Mouse (Mus musculus): ENCODE measurements around the gene Guca2b. TPM values are rescaled to one million over a fixed set of nuclear protein-coding genes. Genes with fewer than 3 reads are reported as not detected.
"Not testable (repeated sequence)": the region's sequence is repeated elsewhere in the genome, so short reads cannot be mapped to it uniquely, and the experiment has no call there.

Guca2b gene
- polyA plus RNA-seq, 1 experiment from 2014 or later, result not detected

- H3K27ac ChIP-seq (ENCODE audit: low read depth, low read length); DNase-seq (ENCODE audit: low spot score); H3K4me2 ChIP-seq (replicated peaks; ENCODE audit: low read depth, low read length); H3K9me3 ChIP-seq (ENCODE audit: control insufficient read depth, low read length); H3K4me3 ChIP-seq (ENCODE audit: low read depth, low read length); H3K36me3 ChIP-seq (ENCODE audit: control insufficient read depth, insufficient read depth, low read length); H3K27me3 ChIP-seq (ENCODE audit: control insufficient read depth, insufficient read depth, low read length); H3K9ac ChIP-seq (ENCODE audit: low read depth, low read length); ATAC-seq (ENCODE audit: low FRiP score); H3K4me1 ChIP-seq (replicated peaks; ENCODE audit: control insufficient read depth, insufficient read depth, low read length): not testable (repeated sequence)
- 76% methylated on average over 4 of the region's 4 CpGs for WGBS
Measured at GRCm38 (mm10) chr4:119628363-119628762, 30.4 kb downstream of the Guca2b start.

DNA sequence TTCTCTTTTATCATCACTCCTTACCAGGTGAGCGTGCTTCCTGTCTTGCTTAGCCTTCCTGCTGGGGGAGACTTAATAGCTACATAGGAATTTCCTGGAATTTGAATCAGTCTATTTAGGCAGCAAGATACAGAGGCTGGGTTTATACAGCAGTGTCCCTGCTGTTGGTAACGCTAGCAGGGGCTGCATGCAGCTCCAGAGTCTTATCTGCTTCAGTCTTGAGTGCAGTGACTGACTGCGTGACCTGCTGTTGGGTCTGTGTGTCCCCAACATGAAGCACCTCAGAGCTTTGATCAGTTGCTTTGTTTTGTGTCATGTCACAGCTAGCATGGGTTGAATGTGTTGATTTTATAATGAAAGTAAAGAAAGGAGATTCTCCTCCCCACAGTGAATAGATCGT lies 31.4 kb downstream of the Guca2b start:
- ATAC-seq (ENCODE audit: low FRiP score), result no peak
- no peak overlapping the region for H3K4me3 ChIP-seq (ENCODE audit: low read depth, low read length)
- H3K27me3 ChIP-seq (ENCODE audit: control insufficient read depth, insufficient read depth, low read length), result no peaks in the 10 kb centered on the region
- no peak for DNase-seq (ENCODE audit: low spot score)
- H3K9me3 ChIP-seq (ENCODE audit: control insufficient read depth, low read length), result no peaks in the 10 kb centered on the region
- H3K4me1 ChIP-seq (replicated peaks; ENCODE audit: control insufficient read depth, insufficient read depth, low read length), result no peaks in the 10 kb centered on the region
- 82% methylated on average over 4 of the region's 4 CpGs for WGBS
- H3K36me3 ChIP-seq (ENCODE audit: control insufficient read depth, insufficient read depth, low read length), result no peaks in the 10 kb centered on the region
- H3K9ac ChIP-seq (ENCODE audit: low read depth, low read length), result no peak overlapping the region
- H3K27ac ChIP-seq (ENCODE audit: low read depth, low read length), result no peak overlapping the region
- no peak overlapping the region for H3K4me2 ChIP-seq (replicated peaks; ENCODE audit: low read depth, low read length)

- 91% methylated on average over 3 of the region's 3 CpGs for WGBS
- Histone ChIP-seq H3K4me1 (replicated peaks; ENCODE audit: control insufficient read depth, insufficient read depth, low read length) (no peaks in the 10 kb centered on the region), H3K36me3 (ENCODE audit: control insufficient read depth, insufficient read depth, low read length) (no peaks in the 10 kb centered on the region), H3K4me2 (replicated peaks; ENCODE audit: low read depth, low read length) (no peak overlapping the region), H3K27ac (ENCODE audit: low read depth, low read length) (no peak overlapping the region), H3K9me3 (ENCODE audit: control insufficient read depth, low read length) (no peaks in the 10 kb centered on the region), H3K27me3 (ENCODE audit: control insufficient read depth, insufficient read depth, low read length) (no peaks in the 10 kb centered on the region), H3K4me3 (ENCODE audit: low read depth, low read length) (no peak overlapping the region), H3K9ac (ENCODE audit: low read depth, low read length) (no peak overlapping the region)
- no peak for ATAC-seq (ENCODE audit: low FRiP score)
- DNase-seq (ENCODE audit: low spot score), result no peak
Measured at GRCm38 (mm10) chr4:119626876-119627275, 31.9 kb downstream of the Guca2b start.

DNA sequence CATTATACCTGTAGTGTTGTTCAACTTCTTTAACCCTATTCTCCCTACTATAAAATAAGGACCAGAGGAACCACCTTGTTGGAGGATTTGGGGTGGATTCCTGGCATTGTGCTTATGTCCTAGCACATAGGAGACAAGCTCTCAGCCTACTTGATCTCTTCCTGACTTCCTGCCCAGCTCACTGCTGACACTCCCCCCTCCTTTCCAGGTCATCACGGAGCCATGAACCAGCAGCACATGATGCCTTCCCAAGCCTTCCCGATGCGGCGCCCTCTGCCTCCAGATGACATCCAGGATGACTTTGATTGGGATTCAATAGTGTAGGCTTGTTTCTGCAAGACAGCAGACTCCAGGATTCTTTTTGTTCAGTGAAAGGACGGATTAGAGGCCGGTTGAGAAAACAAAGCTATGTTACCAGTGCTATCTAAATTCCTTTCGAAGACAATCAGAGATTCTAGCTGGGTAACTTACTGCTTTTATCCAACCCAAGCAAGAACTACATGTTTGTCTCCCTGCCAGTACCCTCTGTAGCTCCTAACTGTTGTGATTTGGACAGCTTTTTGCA lies 32.6 kb downstream of the Guca2b start:
- ATAC-seq (ENCODE audit: low FRiP score) (no peak), DNase-seq (ENCODE audit: low spot score) (no peak)
- Histone ChIP-seq H3K36me3 (ENCODE audit: control insufficient read depth, insufficient read depth, low read length) (no peaks in the 10 kb centered on the region), H3K4me3 (ENCODE audit: low read depth, low read length) (no peak overlapping the region), H3K4me1 (replicated peaks; ENCODE audit: control insufficient read depth, insufficient read depth, low read length) (no peaks in the 10 kb centered on the region), H3K27ac (ENCODE audit: low read depth, low read length) (no peak overlapping the region), H3K9me3 (ENCODE audit: control insufficient read depth, low read length) (no peaks in the 10 kb centered on the region), H3K9ac (ENCODE audit: low read depth, low read length) (no peak overlapping the region), H3K4me2 (replicated peaks; ENCODE audit: low read depth, low read length) (no peak overlapping the region), H3K27me3 (ENCODE audit: control insufficient read depth, insufficient read depth, low read length) (no peaks in the 10 kb centered on the region)
- 65% methylated on average over 7 of the region's 7 CpGs for WGBS

DNA sequence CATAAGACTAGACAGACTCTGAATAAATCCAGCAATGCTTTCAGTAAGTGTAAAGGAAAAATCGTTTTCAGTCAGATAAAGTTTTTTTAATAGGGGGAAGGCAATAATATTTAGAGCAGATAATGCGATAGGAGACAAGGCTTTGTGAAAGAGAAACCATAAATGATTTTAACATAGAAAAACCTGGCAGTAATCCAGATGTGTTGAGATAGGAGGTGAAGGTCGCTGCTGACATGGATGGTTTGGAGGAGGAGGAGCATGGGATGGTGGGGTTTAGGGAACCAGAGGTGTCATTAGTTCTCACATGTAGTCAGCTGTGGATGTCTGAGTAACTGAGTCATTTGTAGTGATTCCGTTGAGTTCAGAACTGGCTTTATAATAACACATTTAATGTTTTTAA lies 44.0 kb downstream of the Guca2b start:
- no peak overlapping the region for H3K27ac ChIP-seq (ENCODE audit: low read depth, low read length)
- no peak overlapping the region for H3K4me3 ChIP-seq (ENCODE audit: low read depth, low read length)
- no peaks in the 10 kb centered on the region for H3K4me1 ChIP-seq (replicated peaks; ENCODE audit: control insufficient read depth, insufficient read depth, low read length)
- no peak for DNase-seq (ENCODE audit: low spot score)
- ATAC-seq (ENCODE audit: low FRiP score), result no peak
- H3K36me3 ChIP-seq (ENCODE audit: control insufficient read depth, insufficient read depth, low read length), result no peaks in the 10 kb centered on the region
- no peak overlapping the region for H3K9ac ChIP-seq (ENCODE audit: low read depth, low read length)
- H3K9me3 ChIP-seq (ENCODE audit: control insufficient read depth, low read length), result no peaks in the 10 kb centered on the region
- no peak overlapping the region for H3K4me2 ChIP-seq (replicated peaks; ENCODE audit: low read depth, low read length)
- 85% methylated on average over 4 of the region's 4 CpGs for WGBS
- no peaks in the 10 kb centered on the region for H3K27me3 ChIP-seq (ENCODE audit: control insufficient read depth, insufficient read depth, low read length)

DNA sequence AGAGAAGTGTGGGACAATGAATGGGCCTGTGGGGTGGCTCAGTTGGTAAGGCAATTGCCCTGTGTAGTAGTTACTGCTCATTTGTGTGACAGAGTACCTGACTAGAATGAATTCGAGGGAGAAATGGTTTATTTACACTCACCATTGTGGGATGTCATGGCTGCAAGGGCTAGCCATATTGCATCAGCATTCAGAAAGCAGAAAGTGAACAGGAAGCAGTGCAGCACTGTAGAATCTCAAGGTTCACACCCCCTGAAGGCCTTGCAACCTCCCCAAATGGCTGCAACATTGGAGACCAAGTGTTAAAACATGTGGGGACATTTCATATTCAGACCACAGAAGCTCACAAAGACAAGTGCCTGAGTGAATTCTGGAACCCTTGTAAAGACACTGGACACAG lies 44.7 kb downstream of the Guca2b start:
- ATAC-seq (ENCODE audit: low FRiP score), result no peak
- Histone ChIP-seq H3K27ac (ENCODE audit: low read depth, low read length) (no peak overlapping the region), H3K9me3 (ENCODE audit: control insufficient read depth, low read length) (no peaks in the 10 kb centered on the region), H3K9ac (ENCODE audit: low read depth, low read length) (no peak overlapping the region), H3K4me3 (ENCODE audit: low read depth, low read length) (no peak overlapping the region), H3K27me3 (ENCODE audit: control insufficient read depth, insufficient read depth, low read length) (no peaks in the 10 kb centered on the region), H3K4me1 (replicated peaks; ENCODE audit: control insufficient read depth, insufficient read depth, low read length) (no peaks in the 10 kb centered on the region), H3K4me2 (replicated peaks; ENCODE audit: low read depth, low read length) (no peak overlapping the region), H3K36me3 (ENCODE audit: control insufficient read depth, insufficient read depth, low read length) (no peaks in the 10 kb centered on the region)
- 71% methylated on average over 1 of the region's 1 CpGs for WGBS
- DNase-seq (ENCODE audit: low spot score), result no peak

DNA sequence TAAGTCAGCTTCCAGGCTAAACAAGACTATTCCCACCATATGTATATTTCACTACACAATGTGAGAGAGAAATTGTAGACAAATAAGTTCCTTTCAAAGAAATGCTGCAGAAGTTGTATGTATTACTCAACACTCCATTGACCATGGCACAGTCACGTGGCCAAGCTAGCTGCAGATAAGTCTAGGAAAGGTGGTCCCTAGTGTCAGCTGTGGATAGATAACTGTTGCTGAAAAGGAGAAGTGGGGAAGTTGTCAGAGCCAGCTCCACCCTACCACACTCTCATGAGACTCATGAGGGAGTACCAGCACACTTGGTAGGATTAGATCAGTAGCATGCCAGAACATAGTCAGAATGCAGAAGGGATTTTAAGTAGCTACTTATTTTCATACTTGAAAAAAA lies 49.3 kb downstream of the Guca2b start:
- no peak overlapping the region for H3K27ac ChIP-seq (ENCODE audit: low read depth, low read length)
- ATAC-seq (ENCODE audit: low FRiP score) (no peak), DNase-seq (ENCODE audit: low spot score) (no peak)
- H3K4me1 ChIP-seq (replicated peaks; ENCODE audit: control insufficient read depth, insufficient read depth, low read length), result no peaks in the 10 kb centered on the region
- no peaks in the 10 kb centered on the region for H3K27me3 ChIP-seq (ENCODE audit: control insufficient read depth, insufficient read depth, low read length)
- H3K4me2 ChIP-seq (replicated peaks; ENCODE audit: low read depth, low read length), result no peak overlapping the region
- H3K4me3 ChIP-seq (ENCODE audit: low read depth, low read length), result no peak overlapping the region
- no peaks in the 10 kb centered on the region for H3K9me3 ChIP-seq (ENCODE audit: control insufficient read depth, low read length)
- WGBS, result 96% methylated on average over 1 of the region's 1 CpGs
- H3K36me3 ChIP-seq (ENCODE audit: control insufficient read depth, insufficient read depth, low read length), result no peaks in the 10 kb centered on the region
- no peak overlapping the region for H3K9ac ChIP-seq (ENCODE audit: low read depth, low read length)

Other genes starting within 250 kb of the Guca2b start
- gene Ccdc30, start 243.4 kb downstream of the Guca2b start, polyA plus RNA-seq (2014; fragmentation: Nextera tagmentation; extraction: Ambion mirVana), result 12.6 and 13.9 TPM in 2 replicates
- 21.0 and 25.5 TPM in 2 replicates for gene Ppcs, start 236.5 kb downstream of the Guca2b start, polyA plus RNA-seq (2014; fragmentation: Nextera tagmentation; extraction: Ambion mirVana)
- 0.23 and 0.29 TPM in 2 replicates for gene Zmynd12, start 236.1 kb downstream of the Guca2b start, polyA plus RNA-seq (2014; fragmentation: Nextera tagmentation; extraction: Ambion mirVana)
- gene Rimkla, start 166.3 kb downstream of the Guca2b start, polyA plus RNA-seq (2014; fragmentation: Nextera tagmentation; extraction: Ambion mirVana), result 5.7 and 8.1 TPM in 2 replicates
- 20.2 and 23.4 TPM in 2 replicates for gene Foxj3, start 122.0 kb downstream of the Guca2b start, polyA plus RNA-seq (2014; fragmentation: Nextera tagmentation; extraction: Ambion mirVana)
- 2.8 and 4.5 TPM in 2 replicates for gene Frg2f1, start 119.4 kb downstream of the Guca2b start, polyA plus RNA-seq (2014; fragmentation: Nextera tagmentation; extraction: Ambion mirVana)
- not detected in 2 replicates for gene Guca2a, start 21.2 kb downstream of the Guca2b start, polyA plus RNA-seq (2014; fragmentation: Nextera tagmentation; extraction: Ambion mirVana)
- 1.8 and 2.3 TPM in 2 replicates for gene Hivep3, start 74.8 kb upstream of the Guca2b start, polyA plus RNA-seq (2014; fragmentation: Nextera tagmentation; extraction: Ambion mirVana)

Data from hindbrain, embryonic 11.5 days (tissue).